Mouse (Mus musculus): Measurements from ENCODE around the gene Slc48a1. TPM values are rescaled to one million over a fixed set of nuclear protein-coding genes. Genes with fewer than 3 reads are reported as not detected.
A peak's percentile ranks its signal among the peaks of the same experiment; 100 is the strongest.

Gene Slc48a1
- polyA plus RNA-seq, 1 experiment from 2014 or later = 28.1 TPM

- Histone ChIP-seq H3K27ac (ENCODE audit: low read depth, low read length) (no peak overlapping the region), H3K27me3 (ENCODE audit: control insufficient read depth, insufficient read depth, low read length) (no peaks in the 10 kb centered on the region), H3K9ac (ENCODE audit: low read depth, low read length) (no peak overlapping the region), H3K4me2 (replicated peaks; ENCODE audit: low read depth, low read length) (no peak overlapping the region), H3K4me1 (replicated peaks; ENCODE audit: control insufficient read depth, insufficient read depth, low read length) (no peaks in the 10 kb centered on the region), H3K4me3 (ENCODE audit: low read depth, low read length) (no peak overlapping the region), H3K9me3 (ENCODE audit: control insufficient read depth, low read length) (no peaks in the 10 kb centered on the region), H3K36me3 (ENCODE audit: control insufficient read depth, insufficient read depth, low read length) (no peaks in the 10 kb centered on the region)
- 81% methylated on average over 4 of the region's 4 CpGs for WGBS
- DNase-seq (ENCODE audit: low spot score) = no peak
- no peak for ATAC-seq (ENCODE audit: low FRiP score)
Observed at GRCm38 (mm10) chr15:97742600-97742999, 35.7 kb upstream of the Slc48a1 start.

GRCm38 (mm10) chr15:97743210-97743609 is 35.1 kb upstream of the Slc48a1 start:
- Histone ChIP-seq H3K4me3 (ENCODE audit: low read depth, low read length) (no peak overlapping the region), H3K27ac (ENCODE audit: low read depth, low read length) (no peak overlapping the region), H3K36me3 (ENCODE audit: control insufficient read depth, insufficient read depth, low read length) (no peaks in the 10 kb centered on the region), H3K4me2 (replicated peaks; ENCODE audit: low read depth, low read length) (no peak overlapping the region), H3K27me3 (ENCODE audit: control insufficient read depth, insufficient read depth, low read length) (no peaks in the 10 kb centered on the region), H3K9ac (ENCODE audit: low read depth, low read length) (no peak overlapping the region), H3K9me3 (ENCODE audit: control insufficient read depth, low read length) (no peaks in the 10 kb centered on the region), H3K4me1 (replicated peaks; ENCODE audit: control insufficient read depth, insufficient read depth, low read length) (0 out of 2 replicates have a peak, but pooled peaks cover 2% of the 10 kb centered on the region)
- DNase-seq (ENCODE audit: low spot score) = no peak
- no peak for ATAC-seq (ENCODE audit: low FRiP score)
- 89% methylated on average over 5 of the region's 5 CpGs for WGBS

GRCm38 (mm10) chr15:97743961-97744525 is 34.3 kb upstream of the Slc48a1 start:
- H3K36me3 ChIP-seq (ENCODE audit: control insufficient read depth, insufficient read depth, low read length) = no peaks in the 10 kb centered on the region
- H3K4me2 ChIP-seq (replicated peaks; ENCODE audit: low read depth, low read length) = no peak overlapping the region
- no peak overlapping the region for H3K9ac ChIP-seq (ENCODE audit: low read depth, low read length)
- WGBS = 82% methylated on average over 11 of the region's 12 CpGs
- H3K27me3 ChIP-seq (ENCODE audit: control insufficient read depth, insufficient read depth, low read length) = no peaks in the 10 kb centered on the region
- ATAC-seq (ENCODE audit: low FRiP score) (no peak), DNase-seq (ENCODE audit: low spot score) (no peak)
- H3K9me3 ChIP-seq (ENCODE audit: control insufficient read depth, low read length) = no peaks in the 10 kb centered on the region
- H3K27ac ChIP-seq (ENCODE audit: low read depth, low read length) = no peak overlapping the region
- H3K4me3 ChIP-seq (ENCODE audit: low read depth, low read length) = no peak overlapping the region
- 0 out of 2 replicates have a peak, but pooled peaks cover 2% of the 10 kb centered on the region for H3K4me1 ChIP-seq (replicated peaks; ENCODE audit: control insufficient read depth, insufficient read depth, low read length)

- Histone ChIP-seq H3K4me3 (ENCODE audit: low read depth, low read length) (no peak overlapping the region), H3K9me3 (ENCODE audit: control insufficient read depth, low read length) (no peaks in the 10 kb centered on the region), H3K4me2 (replicated peaks; ENCODE audit: low read depth, low read length) (no peak overlapping the region), H3K27me3 (ENCODE audit: control insufficient read depth, insufficient read depth, low read length) (no peaks in the 10 kb centered on the region), H3K36me3 (ENCODE audit: control insufficient read depth, insufficient read depth, low read length) (no peaks in the 10 kb centered on the region), H3K9ac (ENCODE audit: low read depth, low read length) (no peak overlapping the region), H3K4me1 (replicated peaks; ENCODE audit: control insufficient read depth, insufficient read depth, low read length) (0 out of 2 replicates have a peak, but pooled peaks cover 2% of the 10 kb centered on the region), H3K27ac (ENCODE audit: low read depth, low read length) (no peak overlapping the region)
- 73% methylated on average over 10 of the region's 10 CpGs for WGBS
- no peak for DNase-seq (ENCODE audit: low spot score)
- ATAC-seq (ENCODE audit: low FRiP score) = no peak
Observed at GRCm38 (mm10) chr15:97744930-97745329, 33.4 kb upstream of the Slc48a1 start.

GRCm38 (mm10) chr15:97745331-97745730 is 33.0 kb upstream of the Slc48a1 start:
- no peak for DNase-seq (ENCODE audit: low spot score)
- H3K9ac ChIP-seq (ENCODE audit: low read depth, low read length) = no peak overlapping the region
- H3K36me3 ChIP-seq (ENCODE audit: control insufficient read depth, insufficient read depth, low read length) = no peaks in the 10 kb centered on the region
- no peaks in the 10 kb centered on the region for H3K9me3 ChIP-seq (ENCODE audit: control insufficient read depth, low read length)
- no peak overlapping the region for H3K27ac ChIP-seq (ENCODE audit: low read depth, low read length)
- 71% methylated on average over 10 of the region's 10 CpGs for WGBS
- no peak overlapping the region for H3K4me2 ChIP-seq (replicated peaks; ENCODE audit: low read depth, low read length)
- H3K4me1 ChIP-seq (replicated peaks; ENCODE audit: control insufficient read depth, insufficient read depth, low read length) = 0 out of 2 replicates have a peak, but pooled peaks cover 2% of the 10 kb centered on the region
- ATAC-seq (ENCODE audit: low FRiP score) = no peak
- H3K27me3 ChIP-seq (ENCODE audit: control insufficient read depth, insufficient read depth, low read length) = no peaks in the 10 kb centered on the region
- no peak overlapping the region for H3K4me3 ChIP-seq (ENCODE audit: low read depth, low read length)

GRCm38 (mm10) chr15:97746278-97746677 is 32.0 kb upstream of the Slc48a1 start:
- no peak overlapping the region for H3K4me3 ChIP-seq (ENCODE audit: low read depth, low read length)
- WGBS = 91% methylated on average over 10 of the region's 10 CpGs
- no peak overlapping the region for H3K9ac ChIP-seq (ENCODE audit: low read depth, low read length)
- no peak for DNase-seq (ENCODE audit: low spot score)
- ATAC-seq (ENCODE audit: low FRiP score) = no peak
- H3K27me3 ChIP-seq (ENCODE audit: control insufficient read depth, insufficient read depth, low read length) = no peaks in the 10 kb centered on the region
- no peaks in the 10 kb centered on the region for H3K36me3 ChIP-seq (ENCODE audit: control insufficient read depth, insufficient read depth, low read length)
- H3K9me3 ChIP-seq (ENCODE audit: control insufficient read depth, low read length) = no peaks in the 10 kb centered on the region
- no peak overlapping the region for H3K27ac ChIP-seq (ENCODE audit: low read depth, low read length)
- no peak overlapping the region for H3K4me2 ChIP-seq (replicated peaks; ENCODE audit: low read depth, low read length)
- H3K4me1 ChIP-seq (replicated peaks; ENCODE audit: control insufficient read depth, insufficient read depth, low read length) = peaks cover 2% of the 10 kb centered on the region; the same call in 1 of the 2 replicates

GRCm38 (mm10) chr15:97746748-97747147 is 31.6 kb upstream of the Slc48a1 start:
- no peaks in the 10 kb centered on the region for H3K9me3 ChIP-seq (ENCODE audit: control insufficient read depth, low read length)
- no peaks in the 10 kb centered on the region for H3K27me3 ChIP-seq (ENCODE audit: control insufficient read depth, insufficient read depth, low read length)
- WGBS = 96% methylated on average over 24 of the region's 24 CpGs
- DNase-seq (ENCODE audit: low spot score) (no peak), ATAC-seq (ENCODE audit: low FRiP score) (no peak)
- H3K9ac ChIP-seq (ENCODE audit: low read depth, low read length) = no peak overlapping the region
- H3K4me1 ChIP-seq (replicated peaks; ENCODE audit: control insufficient read depth, insufficient read depth, low read length) = peaks cover 2% of the 10 kb centered on the region; the same call in 1 of the 2 replicates
- no peak overlapping the region for H3K27ac ChIP-seq (ENCODE audit: low read depth, low read length)
- no peak overlapping the region for H3K4me3 ChIP-seq (ENCODE audit: low read depth, low read length)
- no peak overlapping the region for H3K4me2 ChIP-seq (replicated peaks; ENCODE audit: low read depth, low read length)
- no peaks in the 10 kb centered on the region for H3K36me3 ChIP-seq (ENCODE audit: control insufficient read depth, insufficient read depth, low read length)

DNA sequence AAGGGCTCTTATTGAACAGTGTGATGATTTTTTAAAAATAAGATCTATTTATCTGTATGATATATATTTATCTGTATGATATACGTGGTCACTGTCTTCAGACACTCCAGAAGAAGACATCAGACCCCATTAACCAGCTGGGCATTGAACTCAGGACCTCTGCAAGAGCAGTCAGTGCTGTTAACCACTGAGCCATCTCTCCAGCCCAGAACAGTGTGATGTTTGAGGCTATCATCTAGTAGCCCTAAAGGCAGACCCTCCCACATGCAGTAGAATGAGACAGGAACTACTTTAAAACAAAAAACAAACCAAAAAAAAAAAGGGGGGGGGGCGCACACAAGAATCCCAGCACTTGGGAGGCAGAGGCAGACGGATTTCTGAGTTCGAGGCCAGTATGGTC is 30.8 kb upstream of the Slc48a1 start:
- Histone ChIP-seq H3K36me3 (ENCODE audit: control insufficient read depth, insufficient read depth, low read length) (no peaks in the 10 kb centered on the region), H3K27ac (ENCODE audit: low read depth, low read length) (no peak overlapping the region), H3K4me1 (replicated peaks; ENCODE audit: control insufficient read depth, insufficient read depth, low read length) (peaks cover 2% of the 10 kb centered on the region; the same call in 1 of the 2 replicates), H3K4me2 (replicated peaks; ENCODE audit: low read depth, low read length) (no peak overlapping the region), H3K27me3 (ENCODE audit: control insufficient read depth, insufficient read depth, low read length) (no peaks in the 10 kb centered on the region), H3K4me3 (ENCODE audit: low read depth, low read length) (no peak overlapping the region), H3K9me3 (ENCODE audit: control insufficient read depth, low read length) (no peaks in the 10 kb centered on the region), H3K9ac (ENCODE audit: low read depth, low read length) (no peak overlapping the region)
- no peak for ATAC-seq (ENCODE audit: low FRiP score)
- no peak for DNase-seq (ENCODE audit: low spot score)
- 84% methylated on average over 4 of the region's 4 CpGs for WGBS

GRCm38 (mm10) chr15:97748309-97748708 is 30.0 kb upstream of the Slc48a1 start:
- DNase-seq (ENCODE audit: low spot score) (peak; percentile 41), ATAC-seq (ENCODE audit: low FRiP score) (peak; percentile 57)
- Histone ChIP-seq H3K27me3 (ENCODE audit: control insufficient read depth, insufficient read depth, low read length) (no peaks in the 10 kb centered on the region), H3K4me1 (replicated peaks; ENCODE audit: control insufficient read depth, insufficient read depth, low read length) (peaks cover 2% of the 10 kb centered on the region; the same call in 1 of the 2 replicates), H3K9me3 (ENCODE audit: control insufficient read depth, low read length) (no peaks in the 10 kb centered on the region), H3K27ac (ENCODE audit: low read depth, low read length) (no peak overlapping the region), H3K9ac (ENCODE audit: low read depth, low read length) (no peak overlapping the region), H3K4me2 (replicated peaks; ENCODE audit: low read depth, low read length) (no peak overlapping the region), H3K36me3 (ENCODE audit: control insufficient read depth, insufficient read depth, low read length) (no peaks in the 10 kb centered on the region), H3K4me3 (ENCODE audit: low read depth, low read length) (no peak overlapping the region)
- WGBS = 14% methylated on average over 10 of the region's 10 CpGs
